Mouse (Mus musculus) ZHBTc4 (cell line): Measurements from ENCODE around the gene Nop9.

Source experiments
- DNase-seq: peaks from one replicate; pipeline ENCODE4 v3.0.0-alpha.2; 2011; ENCODE audit warnings: low read depth, low spot score

The Nop9 gene

DNA sequence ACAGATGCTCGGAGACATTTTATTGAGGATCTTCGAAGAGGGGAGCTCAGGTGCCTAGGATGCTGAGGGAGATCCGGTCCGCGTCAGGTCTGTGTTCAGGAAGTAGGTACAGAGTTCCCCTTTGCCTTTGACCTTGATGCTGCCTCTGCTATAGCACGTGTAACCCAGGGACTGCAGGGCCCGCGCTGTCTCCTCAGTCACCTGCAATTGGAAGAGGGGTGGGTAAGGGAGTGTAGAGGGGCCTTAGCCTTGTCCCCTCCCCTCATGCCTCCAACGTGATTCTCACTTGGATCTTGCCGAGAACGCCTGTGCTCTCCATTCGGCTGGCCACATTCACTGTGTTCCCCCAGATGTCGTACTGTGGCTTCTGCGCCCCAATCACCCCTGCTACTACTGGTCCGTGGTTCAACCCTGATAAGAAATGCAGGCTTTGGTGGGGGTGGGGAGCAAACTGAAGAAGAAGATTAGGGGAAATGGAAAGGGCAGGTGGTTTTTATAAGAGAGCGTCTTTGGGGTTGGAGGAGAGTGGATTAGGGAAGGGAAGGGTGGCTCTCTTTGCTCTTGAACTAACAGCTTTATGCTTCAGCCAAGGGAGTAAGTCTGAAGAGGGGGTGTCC is 23.7 kb downstream of the Nop9 start:
- no peak for DNase-seq

DNA sequence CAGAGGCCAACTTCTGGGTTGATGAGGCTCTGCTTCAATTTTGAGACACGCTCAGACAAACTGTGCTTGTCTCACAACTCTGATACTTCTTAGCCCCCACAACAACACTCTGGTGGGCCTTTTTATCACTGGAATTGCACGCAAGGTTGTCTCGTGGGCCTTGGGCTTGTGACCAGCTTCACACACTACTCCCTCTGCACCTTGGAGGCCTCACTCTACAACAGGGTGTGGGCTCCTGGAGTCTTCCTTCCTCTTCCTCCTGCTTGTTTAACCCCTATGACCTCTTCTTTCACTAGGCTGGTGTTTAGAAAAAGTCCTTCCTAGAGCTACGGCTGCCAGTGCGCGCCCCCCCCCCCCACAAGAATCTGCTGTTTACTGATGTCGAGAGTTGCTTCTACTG is 31.2 kb downstream of the Nop9 start:
- DNase-seq = no peak

DNA sequence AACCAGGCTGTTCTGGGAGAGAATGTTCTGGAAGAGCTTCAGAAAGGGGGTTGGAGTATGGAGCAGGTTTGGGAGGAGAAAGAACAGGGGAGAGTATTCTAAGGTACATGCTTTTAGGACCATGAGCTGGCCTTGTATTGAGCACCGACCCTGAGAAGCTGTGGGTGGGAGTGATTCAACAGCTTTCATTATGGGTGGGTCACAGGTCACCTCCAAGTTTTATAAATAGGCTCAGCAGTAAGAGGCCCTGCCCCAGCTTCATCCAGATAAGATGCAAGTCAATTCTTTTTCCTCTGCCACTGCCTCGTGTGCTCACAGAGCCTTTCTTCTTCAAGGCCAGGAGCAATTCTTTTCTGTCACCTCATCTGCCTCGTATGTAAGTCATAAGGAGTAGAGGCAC is 31.7 kb downstream of the Nop9 start:
- DNase-seq = no peak

DNA sequence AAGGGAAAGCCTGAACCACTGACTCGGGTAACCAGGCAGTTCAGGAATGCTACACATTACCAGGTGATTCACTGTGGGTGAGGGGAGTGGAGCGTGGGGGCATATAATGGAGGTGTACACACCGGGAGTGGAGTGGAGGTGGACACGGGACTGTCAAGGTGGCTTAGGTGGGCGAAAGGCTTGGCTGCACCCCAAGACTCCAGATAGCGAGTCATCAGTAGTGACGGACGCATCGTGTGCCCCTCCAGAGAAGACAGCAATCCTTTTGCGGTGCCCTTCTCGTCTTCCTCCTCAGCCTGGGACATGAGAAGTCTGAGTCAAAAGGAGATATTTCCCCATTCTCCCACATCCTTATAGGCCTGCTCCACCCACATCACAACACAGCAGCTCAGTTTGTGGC is 32.3 kb downstream of the Nop9 start:
- no peak for DNase-seq

DNA sequence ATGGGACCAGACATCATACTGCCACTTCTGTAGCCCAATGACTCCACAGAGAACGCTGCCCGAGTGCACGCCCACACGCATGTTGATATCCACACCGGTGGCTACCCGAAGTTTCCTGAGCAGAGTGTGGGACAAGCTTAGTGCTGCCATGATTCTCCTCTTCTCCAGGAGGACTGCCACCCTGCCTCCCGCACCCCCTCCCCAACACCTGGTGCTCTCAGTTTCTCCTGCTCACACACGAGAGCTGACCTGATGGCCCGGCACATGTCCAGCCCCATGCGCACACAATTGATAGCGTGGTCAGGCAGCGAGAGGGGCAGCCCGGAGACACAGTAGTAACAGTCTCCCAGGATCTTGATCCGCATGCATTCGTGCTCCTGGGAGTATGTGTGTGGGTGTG is 33.2 kb downstream of the Nop9 start:
- peak; percentile 30 for DNase-seq

DNA sequence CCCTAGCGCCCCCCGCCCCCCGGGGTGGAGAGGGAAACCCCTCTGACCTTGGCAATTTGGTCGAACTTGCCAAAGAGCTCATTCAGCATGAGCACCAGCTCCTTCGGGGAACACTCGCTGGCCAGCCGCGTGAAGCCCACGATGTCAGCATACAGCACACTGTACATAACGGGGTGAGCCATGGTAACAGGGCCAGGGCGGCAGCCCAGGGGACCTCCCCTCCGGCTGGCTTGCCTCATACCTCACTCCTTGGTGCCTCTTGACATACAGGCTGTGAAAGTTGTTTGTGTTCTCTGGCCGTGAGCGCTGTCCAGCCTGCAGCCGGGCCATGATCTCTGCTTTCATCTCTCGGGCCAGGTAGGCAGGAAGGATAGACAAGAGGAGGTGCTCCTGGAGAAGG is 34.2 kb downstream of the Nop9 start:
- no peak for DNase-seq

DNA sequence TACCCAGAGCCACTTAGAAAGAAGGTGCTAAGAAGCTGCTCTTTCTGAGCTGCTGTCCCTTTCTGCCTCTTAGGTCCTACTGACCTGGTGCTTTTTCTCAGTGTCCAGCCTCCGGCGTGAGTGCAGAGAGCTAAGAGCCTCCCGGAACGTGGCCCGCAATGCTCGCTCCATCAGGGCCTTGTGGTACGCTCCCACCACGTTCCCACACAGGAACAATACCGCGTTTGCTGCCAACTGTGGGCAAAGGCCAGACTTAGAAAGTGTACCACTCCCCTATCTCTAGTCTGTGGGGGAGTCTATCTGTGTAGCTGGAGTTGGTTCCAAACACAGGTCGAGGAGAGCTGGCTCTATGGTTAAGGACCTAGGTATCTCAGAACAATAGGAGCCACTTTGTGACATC is 35.2 kb downstream of the Nop9 start:
- DNase-seq = no peak

DNA sequence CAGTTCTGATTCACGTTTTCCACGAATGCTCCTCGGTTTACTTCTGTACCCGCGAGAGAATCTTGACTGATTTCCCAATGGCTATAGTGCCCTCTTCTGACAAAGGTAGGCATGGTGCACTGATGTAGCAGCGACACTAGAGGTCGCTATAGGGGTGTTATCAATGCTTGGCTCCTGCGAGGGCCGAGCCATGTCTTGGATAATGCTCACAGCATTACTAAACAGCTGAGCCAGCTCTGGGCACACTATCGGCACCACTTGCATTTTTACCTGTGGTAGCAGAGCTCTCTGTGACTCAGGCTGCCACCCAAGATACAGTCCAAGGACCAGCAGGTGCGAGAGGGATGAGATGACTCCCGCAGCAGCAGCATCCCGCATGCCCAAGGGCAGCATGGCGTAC is 35.8 kb downstream of the Nop9 start:
- DNase-seq = peak; percentile 90

DNA sequence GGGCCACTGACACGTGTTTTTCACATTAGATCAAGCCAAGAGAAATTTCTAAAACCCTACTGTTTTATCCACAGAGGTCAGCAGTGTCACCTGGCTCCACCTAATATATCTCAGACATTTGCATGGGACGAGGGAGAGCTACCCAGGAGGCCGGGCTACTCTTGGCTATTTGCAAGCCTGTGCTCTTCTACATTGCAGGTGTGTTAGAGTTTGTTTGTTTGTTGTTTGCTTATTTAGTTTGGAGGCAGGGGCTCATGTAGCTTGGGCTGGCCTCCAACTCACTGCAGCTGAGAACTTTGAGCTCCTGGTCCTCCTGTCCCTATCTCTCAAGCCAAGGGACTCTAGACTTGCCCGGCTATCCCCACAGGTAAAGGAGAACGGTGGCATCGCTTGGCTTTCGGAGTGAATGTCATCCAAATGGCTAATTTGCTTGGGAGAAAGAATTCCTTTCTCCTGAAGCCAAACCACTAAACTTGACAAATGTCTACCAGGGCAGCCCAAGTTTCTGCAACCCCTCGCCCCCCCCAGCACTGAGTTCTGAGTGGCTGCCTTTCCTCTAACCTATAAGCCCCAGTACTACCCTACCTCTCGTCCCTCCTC is 37.0 kb downstream of the Nop9 start:
- DNase-seq = no peak

DNA sequence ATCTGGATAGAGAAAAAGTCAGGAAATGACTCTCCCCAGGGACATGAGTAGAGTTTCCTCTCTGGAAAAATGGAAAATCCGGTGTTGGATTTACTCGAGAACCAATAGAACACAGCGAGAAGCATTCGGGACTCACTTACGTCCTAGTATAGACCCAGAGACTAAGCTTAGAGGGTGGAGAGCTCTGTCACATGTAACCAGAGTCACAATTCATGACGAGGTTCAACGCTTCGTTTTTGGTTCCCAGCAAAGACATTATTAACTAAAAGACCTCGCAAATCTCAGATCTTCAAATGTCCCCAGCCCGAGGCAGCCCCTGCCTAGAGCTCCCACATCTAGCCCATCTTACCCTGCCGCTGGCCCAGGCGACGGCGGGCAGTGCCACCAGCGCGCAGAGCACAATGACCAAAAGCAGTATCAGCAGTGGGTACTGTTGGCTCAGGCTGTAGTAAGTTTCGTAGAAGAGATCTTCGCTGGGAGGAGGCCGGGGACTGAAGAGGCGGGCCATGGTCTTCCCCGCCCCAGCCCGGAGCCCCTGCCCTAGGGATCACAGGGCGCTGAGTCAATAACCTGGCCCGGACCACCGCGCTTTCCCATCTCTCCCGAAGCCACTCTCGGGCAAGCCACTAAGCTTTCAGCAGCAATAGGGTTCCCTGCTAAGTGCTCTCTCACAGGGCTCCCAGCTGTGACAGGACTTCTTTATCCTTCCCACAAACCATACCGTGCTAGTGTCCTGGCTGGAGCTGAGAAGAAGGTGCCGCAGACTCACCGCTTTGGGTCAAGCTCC is 37.9 kb downstream of the Nop9 start:
- peak; percentile 29 for DNase-seq

DNA sequence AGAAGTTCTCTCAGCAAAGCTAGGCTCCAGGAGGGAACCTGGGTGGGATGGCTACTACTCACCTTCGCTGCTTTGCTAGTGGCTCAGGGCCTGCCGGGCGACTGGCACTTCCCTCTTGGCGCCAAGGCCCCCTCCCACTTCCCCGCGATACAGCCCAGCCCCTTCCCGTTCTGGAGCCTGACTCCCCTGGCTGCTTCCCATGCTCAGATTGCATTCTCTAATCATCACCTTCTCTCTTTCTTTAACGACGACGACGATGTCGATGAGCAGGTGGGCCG is 38.4 kb downstream of the Nop9 start, which contains the start of gene Adcy4:
Gene Adcy4, minus strand, starts transcription at position 138 of the 278 bp plus-strand sequence.
- DNase-seq = peak; percentile 17

DNA sequence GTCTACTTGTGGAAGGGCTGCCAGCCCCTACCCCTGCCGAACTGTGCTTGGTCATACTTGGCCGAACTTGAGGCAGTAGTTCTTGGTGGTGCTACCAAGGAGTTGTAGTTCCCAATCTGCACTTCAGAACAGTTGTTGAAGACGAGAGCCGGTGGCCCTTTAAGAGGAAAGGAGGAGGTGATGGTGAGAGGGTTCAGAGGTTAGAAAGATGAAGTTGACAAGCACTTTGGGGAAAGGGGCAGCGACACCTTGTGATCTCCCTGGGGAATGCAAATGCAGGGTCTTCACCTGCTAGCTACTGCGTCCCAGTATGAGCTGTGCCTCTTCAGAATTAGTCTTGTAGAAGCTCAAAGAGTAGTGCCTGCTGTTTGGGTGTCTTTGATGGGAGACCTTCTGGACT is 39.7 kb downstream of the Nop9 start:
- peak; percentile 60 for DNase-seq

DNA sequence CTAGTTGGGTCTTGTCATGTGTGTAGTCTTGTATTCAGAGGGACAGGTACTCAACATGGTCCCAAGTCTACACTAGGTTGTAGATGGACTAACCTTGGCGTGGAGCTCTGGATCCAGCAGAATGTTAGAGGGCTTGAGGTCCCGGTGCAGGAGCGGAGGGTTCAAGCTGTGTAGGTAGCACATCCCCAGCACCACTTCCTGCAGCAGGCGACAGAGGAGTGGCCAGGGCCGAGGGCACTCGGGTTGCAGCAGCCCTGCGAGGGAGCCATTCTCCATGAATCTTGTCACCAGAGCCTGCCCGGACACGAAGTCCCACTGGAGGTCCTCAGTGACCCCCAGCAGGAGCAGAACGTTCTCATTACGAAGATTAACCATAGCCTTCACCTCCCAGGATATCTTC is 42.2 kb downstream of the Nop9 start:
- no peak for DNase-seq

DNA sequence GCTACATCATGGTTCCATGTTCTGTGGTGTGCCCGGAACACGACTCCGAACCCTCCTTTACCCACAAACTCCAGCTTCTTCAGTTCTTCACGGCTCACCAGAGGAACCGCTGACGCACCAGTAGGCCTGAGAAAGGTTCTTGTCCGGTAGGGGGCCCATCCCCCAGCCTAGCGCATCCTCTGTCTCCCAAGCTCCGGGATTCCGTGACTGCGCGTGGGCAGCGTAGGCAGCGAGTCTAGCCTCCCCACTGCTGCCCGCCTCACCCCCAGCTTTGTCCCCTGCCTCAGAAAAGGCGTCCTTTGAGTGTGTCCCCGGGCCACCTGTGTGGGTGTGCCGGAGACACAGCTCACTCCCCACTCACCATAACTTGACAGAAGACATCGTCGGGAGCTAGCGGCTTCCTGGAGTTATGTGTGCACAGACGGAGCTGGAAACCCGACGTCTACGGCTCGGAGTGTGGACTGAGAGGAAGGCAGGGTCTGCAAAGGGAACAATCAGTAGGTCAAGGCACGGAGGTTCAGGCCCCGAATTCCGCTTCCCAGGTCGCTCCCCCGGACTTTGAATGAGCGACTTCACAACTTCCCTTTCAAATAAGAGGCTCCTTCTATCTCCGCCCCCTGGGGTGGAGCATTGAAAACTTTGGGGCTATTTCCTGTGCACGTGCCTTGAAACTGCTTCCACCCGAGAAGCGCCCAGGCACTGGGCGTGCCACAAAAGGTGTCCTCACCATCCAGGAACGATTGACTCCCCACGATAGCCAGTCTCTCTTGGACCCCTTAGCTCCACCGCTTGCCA is 43.0 kb downstream of the Nop9 start, which contains the start of gene Ripk3:
Gene Ripk3, minus strand, starts transcription at position 610 of the 795 bp plus-strand sequence.
- peak; percentile 74 for DNase-seq

DNA sequence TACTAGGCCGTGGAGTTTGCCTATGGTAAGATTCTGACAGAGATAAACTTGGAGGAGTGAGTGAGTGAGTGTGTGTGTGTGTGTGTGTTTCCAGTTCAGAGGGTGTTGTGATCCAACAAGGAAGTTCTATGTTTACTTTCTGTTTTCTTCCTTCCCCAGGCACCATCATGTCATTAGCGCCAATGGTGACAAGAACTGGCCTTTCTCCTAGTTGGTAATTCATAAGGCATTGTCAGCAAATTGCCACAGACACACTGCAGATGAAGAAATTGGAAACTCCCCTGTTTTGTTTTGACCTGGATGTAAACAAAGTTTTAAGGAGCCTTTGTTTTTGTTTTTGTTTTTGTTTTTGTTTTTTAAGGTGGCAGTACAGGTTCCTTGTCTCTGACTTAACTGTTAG is 48.0 kb downstream of the Nop9 start:
- no peak for DNase-seq

DNA sequence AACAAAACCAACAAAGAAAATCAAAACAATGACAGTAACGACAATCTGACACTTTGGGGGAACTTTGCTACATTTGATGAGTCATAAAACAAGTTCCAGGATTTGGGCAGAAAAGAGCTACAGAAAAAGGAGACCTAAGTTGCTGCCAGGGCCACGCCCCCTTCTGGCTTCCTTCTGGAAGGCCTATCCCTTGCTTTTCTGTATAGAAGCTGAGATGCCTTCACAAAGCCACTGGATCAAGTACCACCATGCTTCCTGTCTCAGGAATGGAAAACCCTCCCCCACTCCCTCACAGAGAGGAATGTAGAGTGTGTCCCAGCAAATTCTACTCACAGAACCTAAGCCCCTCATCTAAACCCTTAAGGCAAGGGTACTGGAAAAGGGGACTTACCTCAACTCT is 48.5 kb downstream of the Nop9 start:
- no peak for DNase-seq

DNA sequence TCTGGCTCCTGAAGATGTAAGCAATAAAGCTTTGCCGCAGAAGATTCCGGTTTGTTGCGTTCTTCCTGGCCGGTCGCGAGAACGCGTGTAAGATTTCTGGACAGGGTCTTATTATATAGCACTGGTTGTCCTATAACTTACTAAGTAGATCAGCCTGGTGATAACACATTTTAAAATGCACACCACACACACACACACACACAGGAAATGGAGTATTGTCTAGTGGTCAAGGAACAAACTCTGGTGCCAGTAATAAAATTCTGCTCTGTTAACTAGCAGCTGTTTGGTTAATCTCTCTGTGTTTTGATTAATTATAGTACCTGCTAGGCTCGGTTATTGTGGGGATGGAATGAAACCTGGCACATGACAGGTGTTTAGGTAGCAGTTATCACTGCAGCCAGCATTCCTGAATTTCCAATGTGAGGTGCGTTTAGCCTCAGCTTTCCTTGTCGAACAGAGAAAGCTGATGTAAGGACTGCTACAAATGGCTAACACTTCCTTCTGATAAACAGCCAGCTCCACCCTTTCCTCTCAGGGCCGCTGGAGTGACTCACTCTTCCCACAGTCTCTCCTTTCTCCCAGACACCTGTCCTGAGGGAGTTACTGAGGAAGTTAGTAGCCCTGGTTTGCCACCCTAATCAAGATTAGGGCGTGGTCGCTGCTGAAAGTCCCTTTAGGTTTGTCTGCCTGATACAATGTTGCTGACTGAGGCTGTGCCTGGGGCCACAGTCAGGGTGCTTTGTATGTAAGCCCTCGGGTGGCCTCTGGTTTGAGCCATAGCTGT is 50.1 kb downstream of the Nop9 start:
- no peak for DNase-seq
